Mouse (Mus musculus): ENCODE results near the gene Ugt1a6a.

GRCm38 (mm10) chr1:88255989-88256754 is 121.6 kb downstream of the Ugt1a6a start:
- TF ChIP-seq MAFK (IDR thresholded peaks at IDR 0.05; ENCODE audit: insufficient read depth, low read depth, low read length) (no peak), HCFC1 (IDR thresholded peaks at IDR 0.05; ENCODE audit: borderline replicate concordance, insufficient read depth, low read length) (no peak), CHD2 (IDR thresholded peaks at IDR 0.05; ENCODE audit: low read depth, low read length) (no peak), ZNF384 (IDR thresholded peaks at IDR 0.05; ENCODE audit: low read depth, low read length) (no peak), ZC3H11A (IDR thresholded peaks at IDR 0.05; ENCODE audit: borderline replicate concordance, low read depth, low read length) (no peak)

Measured in ES-E14 (cell line).